Mouse (Mus musculus): ENCODE data around the gene Spata19.

Spata19 gene

GRCm38 (mm10) chr9:27396500-27396899 lies at the start of gene Spata19:
Spata19 (plus strand) TSS chr9:27396800.
- no peak for DNase-seq

- no peak for DNase-seq
These were observed 43.5 kb upstream of the Spata19 start for GRCm38 (mm10) chr9:27353082-27353481.

DNA sequence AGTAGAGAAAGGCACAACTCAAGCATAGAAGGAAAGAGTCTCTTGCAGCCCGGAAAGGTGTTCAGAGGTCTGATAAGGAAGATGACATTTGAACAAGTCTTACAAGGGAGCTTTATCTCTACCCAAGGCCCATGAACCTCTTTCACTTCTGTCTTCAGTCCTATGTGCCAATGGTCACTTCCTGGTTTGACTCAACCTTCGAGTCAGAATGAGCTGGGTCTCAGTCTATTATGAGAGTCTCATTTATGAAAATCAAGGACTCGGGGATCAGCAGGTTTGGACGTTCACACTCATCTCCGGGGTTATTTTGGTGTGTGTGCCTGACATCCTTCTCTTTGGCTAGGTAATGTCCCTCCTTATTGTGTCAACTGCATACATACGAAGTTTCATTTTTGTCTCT lies 38.7 kb upstream of the Spata19 start:
- DNase-seq = no peak

- DNase-seq = no peak
These were observed 29.4 kb upstream of the Spata19 start for GRCm38 (mm10) chr9:27367231-27367630.

DNA sequence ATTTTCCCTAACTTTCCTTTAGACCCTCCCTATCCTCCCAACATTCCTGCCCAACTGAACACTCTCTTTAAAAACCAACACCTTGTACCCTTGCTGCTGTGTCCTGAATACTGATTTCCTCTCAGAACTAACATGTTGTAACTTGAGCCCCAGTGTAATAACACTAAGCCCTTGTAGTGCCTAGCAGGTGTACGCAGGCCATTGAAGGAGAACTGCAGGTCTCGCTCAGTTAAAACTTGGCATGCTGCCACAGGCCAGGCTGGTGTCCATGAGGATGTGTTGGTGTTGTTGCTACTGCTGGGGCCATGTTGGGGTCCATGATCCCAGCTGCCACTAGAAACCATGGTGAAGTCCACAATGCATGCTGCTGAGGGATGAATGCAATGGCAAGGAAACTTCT lies 27.5 kb upstream of the Spata19 start:
- DNase-seq = no peak

GRCm38 (mm10) chr9:27375746-27376145 lies 20.9 kb upstream of the Spata19 start:
- no peak for DNase-seq

DNA sequence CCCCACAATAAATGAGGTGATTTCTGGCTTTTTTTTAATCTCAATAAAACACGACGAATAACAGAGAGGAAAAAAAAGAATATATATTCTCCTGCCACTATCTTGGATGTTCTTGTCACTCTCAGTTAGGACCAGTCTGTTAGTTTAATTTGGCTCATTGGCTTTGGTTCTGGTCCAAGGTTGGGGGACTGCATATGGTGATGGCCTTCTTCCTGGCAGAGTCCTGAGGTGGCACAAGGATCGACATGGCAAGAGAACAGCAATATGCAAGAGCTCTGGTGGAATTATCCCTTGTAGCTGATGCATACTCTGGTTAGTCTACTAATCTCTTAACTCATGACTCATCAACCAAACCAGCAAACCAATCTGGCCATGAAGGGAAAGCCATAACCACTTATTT lies 9.6 kb upstream of the Spata19 start:
- DNase-seq = no peak

GRCm38 (mm10) chr9:27401169-27401568 lies 4.6 kb downstream of the Spata19 start:
- no peak for DNase-seq

GRCm38 (mm10) chr9:27409733-27410132 lies 13.1 kb downstream of the Spata19 start:
- DNase-seq = peak; percentile 16

DNA sequence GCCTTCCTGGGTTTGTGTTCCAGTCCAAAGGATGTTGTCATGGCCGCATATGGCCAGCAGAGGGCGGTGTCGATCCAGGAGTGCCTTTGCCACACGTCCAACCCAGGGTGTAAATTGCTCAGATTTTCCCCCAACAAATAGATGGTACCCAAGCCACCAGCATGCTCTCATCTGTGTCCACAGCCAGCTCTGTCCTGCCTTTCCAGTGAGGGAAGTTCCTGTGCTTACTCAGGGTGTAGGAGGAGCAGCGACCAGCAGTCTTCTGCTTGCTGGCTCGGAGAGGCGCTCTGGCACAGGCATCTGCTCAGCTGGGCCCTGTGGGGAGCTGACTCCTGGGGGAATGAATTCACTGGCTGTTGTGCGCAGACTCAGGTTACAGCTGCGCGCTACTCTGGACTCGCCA lies 17.5 kb downstream of the Spata19 start:
- DNase-seq = peak; percentile 53

GRCm38 (mm10) chr9:27424511-27424910 lies 27.9 kb downstream of the Spata19 start:
- no peak for DNase-seq

DNA sequence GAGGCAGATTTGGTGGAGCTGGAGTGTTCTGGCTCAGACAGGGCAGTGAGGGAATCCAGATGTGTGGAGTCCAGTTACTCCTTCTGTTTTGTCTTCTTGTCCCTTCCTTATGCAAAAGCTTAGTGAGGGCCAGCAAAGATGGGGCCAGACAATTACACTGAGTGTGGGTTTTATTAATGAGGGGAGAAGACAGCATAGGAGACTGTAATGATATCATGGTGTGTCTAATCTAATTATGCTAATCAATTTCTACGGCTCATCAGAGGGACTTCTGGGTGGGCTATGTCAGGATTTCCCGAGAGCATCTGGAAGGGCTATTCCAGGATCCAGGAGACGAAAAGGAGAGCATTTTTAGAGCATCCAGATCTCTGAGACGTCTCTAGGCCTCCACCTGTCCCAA lies 32.0 kb downstream of the Spata19 start:
- DNase-seq = no peak

DNA sequence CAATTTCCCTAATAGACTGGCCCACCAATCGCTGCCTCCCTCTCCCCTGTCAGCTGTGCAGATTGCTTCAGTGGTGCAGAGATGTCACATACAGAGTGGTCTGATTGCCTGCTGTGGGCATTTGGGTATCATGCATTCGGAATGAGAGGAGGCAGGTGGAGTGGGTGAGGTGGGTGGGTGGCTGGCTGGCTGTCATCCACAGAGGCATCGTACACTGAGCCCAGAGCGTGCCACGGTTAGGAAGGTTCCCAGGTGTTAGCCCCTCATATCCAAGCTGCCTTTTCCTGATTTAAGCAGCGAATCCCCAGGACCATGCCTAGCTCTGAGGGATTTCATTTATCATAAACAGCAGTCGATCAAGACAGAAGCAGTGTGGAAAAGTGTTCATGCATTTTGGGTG lies 36.7 kb downstream of the Spata19 start:
- no peak for DNase-seq

- DNase-seq = no peak
These were observed 39.3 kb downstream of the Spata19 start for GRCm38 (mm10) chr9:27435936-27436335.

DNA sequence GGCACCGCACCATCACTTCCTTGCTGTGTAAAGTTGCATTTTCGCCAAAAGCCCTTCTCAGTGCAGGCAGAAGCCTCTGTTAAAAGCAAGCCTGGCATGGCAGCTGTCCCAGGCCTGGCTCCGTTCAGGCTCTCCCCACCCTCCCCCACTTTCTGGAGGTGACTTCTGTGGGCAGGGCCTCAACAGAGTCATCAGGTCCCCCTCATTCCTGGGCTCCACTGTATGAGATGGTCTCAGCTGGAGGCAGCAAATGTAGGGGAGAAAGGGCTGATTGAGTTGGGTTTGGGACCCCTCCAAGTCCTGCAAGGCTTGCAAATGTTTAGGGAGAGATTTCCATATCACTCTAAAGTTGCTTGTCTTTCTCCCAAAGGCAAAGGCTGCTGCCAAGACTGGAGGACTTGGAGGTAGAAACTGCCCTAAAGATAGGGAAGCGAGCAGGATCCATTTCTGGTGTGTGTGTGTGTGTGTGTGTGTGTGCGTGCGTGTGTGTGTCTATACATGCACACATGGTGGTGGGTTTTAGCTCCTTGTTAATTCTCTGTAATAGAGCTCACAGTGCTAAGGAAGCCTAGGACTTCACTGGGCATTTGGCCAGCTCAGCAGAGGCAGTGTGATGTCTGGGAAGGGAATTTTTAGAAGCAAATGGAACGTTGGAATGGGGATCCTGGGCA lies 40.9 kb downstream of the Spata19 start:
- no peak for DNase-seq

- no peak for DNase-seq
These were observed 53.3 kb downstream of the Spata19 start for GRCm38 (mm10) chr9:27449780-27450422.

All from lung, postnatal 36 days (tissue).